Mouse (Mus musculus) hindbrain, embryonic 13.5 days (tissue): ENCODE measurements around the gene Mlf2. TPM values are rescaled to one million over a fixed set of nuclear protein-coding genes. Genes with fewer than 3 reads are reported as not detected.

Experiments
- ATAC-seq: fragments of 200-750 bp; cut with Nextera tagmentation; 2 replicates; pipeline ENCODE4 v1.8.0; 2017; ENCODE audit warnings: moderate TSS enrichment; ENCODE audit not compliant: low FRiP score
- H3K27ac ChIP-seq: fragments of 300-500 bp; sonication (generic); 2 replicates; pipeline ENCODE4 v1.5.1; 2015; ENCODE audit warnings: inconsistent platforms, mild to moderate bottlenecking, moderate library complexity
- H3K27me3 ChIP-seq: fragments of 300-500 bp; sonication (generic); 2 replicates; pipeline ENCODE4 v1.6.1; 2015; ENCODE audit warnings: mild to moderate bottlenecking, inconsistent platforms
- H3K36me3 ChIP-seq: fragments of 300-500 bp; sonication (generic); 2 replicates; pipeline ENCODE4 v1.6.1; 2015; ENCODE audit warnings: mild to moderate bottlenecking, inconsistent platforms
- H3K4me1 ChIP-seq: fragments of 300-500 bp; sonication (generic); replicated peaks from 2 replicates; pipeline ENCODE4 v1.6.1; 2015; ENCODE audit warnings: inconsistent platforms
- H3K4me2 ChIP-seq: fragments of 300-500 bp; sonication (generic); 2 replicates; pipeline ENCODE4 v1.6.1; 2015; ENCODE audit warnings: inconsistent platforms, mild to moderate bottlenecking, moderate library complexity
- H3K4me3 ChIP-seq: fragments of 300-500 bp; sonication (generic); 2 replicates; pipeline ENCODE4 v1.5.1; 2015; ENCODE audit warnings: mild to moderate bottlenecking, inconsistent platforms
- H3K9ac ChIP-seq: fragments of 300-500 bp; sonication (generic); 2 replicates; pipeline ENCODE4 v1.6.1; 2015; ENCODE audit warnings: mild to moderate bottlenecking, inconsistent platforms
- H3K9me3 ChIP-seq: fragments of 300-500 bp; sonication (generic); 2 replicates; pipeline ENCODE4 v1.6.1; 2016; ENCODE audit warnings: inconsistent platforms
- WGBS: fragments of 180-500 bp; shearing (Covaris S2); methylation state at CpG from one replicate; pipeline ENCODE4 v1.1.7; 2015; 5-methylcytosine and 5-hydroxymethylcytosine counted together
- polyA plus RNA-seq: library from polyadenylated mRNA; unstranded; fragments of >200 nt; fragmentation: Nextera tagmentation; extraction: Ambion mirVana; gene quantifications from 2 replicates; pipeline ENCODE4 v1.2.1, GENCODE M21; 2015

Gene Mlf2
- polyA plus RNA-seq, 1 experiment from 2014 or later: 505 TPM

DNA sequence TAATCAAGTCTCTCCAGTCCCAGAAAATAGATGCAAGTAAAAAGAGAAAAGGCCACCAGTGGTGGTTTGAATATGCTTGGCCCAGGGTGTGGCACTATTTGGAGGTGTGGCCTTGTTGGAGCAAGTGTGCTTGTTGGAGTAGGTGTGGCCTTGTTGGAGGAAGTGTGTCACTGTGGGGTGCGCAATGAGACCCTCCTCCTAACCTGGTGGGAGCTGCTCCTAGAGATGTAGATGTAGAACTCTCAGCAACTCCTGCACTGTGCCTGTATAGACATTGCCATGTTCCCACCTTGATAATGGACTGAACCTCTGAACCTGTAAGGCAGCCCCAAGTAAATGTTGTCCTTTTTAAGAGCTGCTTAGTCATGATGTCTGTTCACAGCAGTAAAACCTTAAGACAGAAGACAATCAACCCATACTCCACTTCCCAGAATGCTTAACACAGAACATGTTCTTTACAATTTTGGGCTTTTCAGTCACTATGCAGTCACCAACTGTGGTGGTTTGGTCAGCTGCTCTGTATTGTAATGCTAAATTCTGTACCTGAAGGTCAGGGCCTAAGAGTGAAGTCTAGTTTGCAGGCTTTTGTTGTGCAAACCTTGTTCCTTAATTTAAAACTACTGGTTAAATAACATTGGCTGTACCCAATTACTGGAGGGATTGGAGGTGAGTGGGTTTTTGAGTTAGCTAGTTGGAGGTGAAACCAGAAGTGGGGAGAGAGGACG, 23.0 kb downstream of the Mlf2 start:
- Histone ChIP-seq H3K4me3 (no peak overlapping the region), H3K9me3 (no peaks in the 10 kb centered on the region), H3K36me3 (peaks cover 41% of the 10 kb centered on the region), H3K27me3 (no peaks in the 10 kb centered on the region), H3K4me2 (no peak overlapping the region), H3K27ac (no peak overlapping the region), H3K9ac (no peak overlapping the region), H3K4me1 (no peaks in the 10 kb centered on the region)
- 81% methylated on average over 2 of the region's 2 CpGs for WGBS
- ATAC-seq: no peak

DNA sequence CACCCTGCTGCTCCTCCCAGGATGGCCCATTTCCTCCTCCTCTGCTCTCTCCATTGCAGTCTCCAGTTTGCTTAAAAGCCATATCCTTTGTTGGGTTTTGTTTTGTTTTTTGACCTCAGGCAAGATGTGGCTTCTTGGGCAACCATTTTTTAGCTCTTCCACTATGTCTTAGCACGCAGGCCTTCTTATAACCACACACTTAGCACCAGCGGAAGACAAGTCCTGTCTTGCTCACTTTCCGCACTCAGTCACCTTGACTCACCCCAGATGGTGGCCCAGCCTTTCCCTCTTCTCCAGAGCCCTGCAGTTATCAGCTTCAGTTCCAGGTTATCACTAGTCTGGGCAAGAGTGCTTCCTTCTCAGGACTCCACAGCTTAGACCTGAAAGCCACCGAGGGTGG, 24.0 kb downstream of the Mlf2 start:
- no peak for ATAC-seq
- WGBS: 97% methylated on average over 4 of the region's 4 CpGs
- peaks cover 51% of the 10 kb centered on the region for H3K36me3 ChIP-seq

DNA sequence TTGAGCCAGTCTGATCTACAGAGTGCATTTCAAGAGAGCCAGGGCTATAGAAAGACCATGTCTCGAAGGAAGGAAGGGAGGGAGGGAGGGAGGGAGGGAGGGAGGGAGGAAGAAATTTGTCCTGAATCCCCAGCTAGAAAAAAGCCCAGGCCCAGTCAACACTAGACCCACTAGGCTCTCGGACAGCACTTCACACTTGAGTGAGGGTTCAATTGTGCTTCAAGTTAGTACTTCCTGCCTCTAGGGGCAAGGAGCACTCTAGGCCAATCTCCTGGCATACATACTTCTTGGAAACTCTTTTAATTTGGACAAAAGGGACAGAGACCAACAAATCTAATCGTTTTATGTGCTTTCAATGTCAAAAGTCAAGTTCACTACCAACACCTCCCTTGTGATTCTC, 26.9 kb downstream of the Mlf2 start:
- no peak overlapping the region for H3K27ac ChIP-seq
- WGBS: 87% methylated on average over 3 of the region's 3 CpGs
- peaks cover 76% of the 10 kb centered on the region for H3K36me3 ChIP-seq
- H3K9me3 ChIP-seq: no peaks in the 10 kb centered on the region
- ATAC-seq: no peak
- no peak overlapping the region for H3K4me2 ChIP-seq
- no peak overlapping the region for H3K4me3 ChIP-seq
- H3K27me3 ChIP-seq: no peaks in the 10 kb centered on the region
- no peaks in the 10 kb centered on the region for H3K4me1 ChIP-seq
- H3K9ac ChIP-seq: no peak overlapping the region

More for the DNA sequence above, 24.0 kb downstream of the Mlf2 start:
- no peaks in the 10 kb centered on the region for H3K27me3 ChIP-seq
- H3K4me1 ChIP-seq: no peaks in the 10 kb centered on the region
- no peak overlapping the region for H3K4me3 ChIP-seq
- no peak overlapping the region for H3K27ac ChIP-seq
- no peaks in the 10 kb centered on the region for H3K9me3 ChIP-seq
- no peak overlapping the region for H3K4me2 ChIP-seq
- no peak overlapping the region for H3K9ac ChIP-seq

DNA sequence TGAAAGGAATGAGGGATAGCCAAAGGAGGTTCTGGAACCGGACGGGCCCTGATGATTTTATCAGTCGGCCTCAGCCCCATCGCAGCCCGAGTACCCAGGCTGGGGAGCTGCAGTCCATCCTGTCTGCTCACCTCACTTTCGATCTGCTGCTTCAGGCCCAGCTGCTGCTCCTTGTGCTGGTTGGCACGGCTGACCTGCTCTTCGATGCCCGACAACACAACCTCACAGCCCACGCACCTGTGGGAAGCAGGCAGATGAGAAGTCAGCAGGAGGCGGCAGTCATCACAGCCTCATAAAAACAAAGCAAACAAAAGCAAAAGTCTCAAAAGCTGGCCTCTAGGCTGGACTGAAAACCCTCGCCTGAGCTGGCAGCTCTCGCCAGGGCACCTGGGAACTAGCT, 28.8 kb downstream of the Mlf2 start:
- WGBS: 94% methylated on average over 13 of the region's 13 CpGs
- Histone ChIP-seq H3K4me3 (no peak overlapping the region), H3K36me3 (peaks cover 76% of the 10 kb centered on the region)

GRCm38 (mm10) chr6:124961021-124961420, 29.8 kb downstream of the Mlf2 start:
- Histone ChIP-seq H3K4me3 (no peak overlapping the region), H3K36me3 (peaks cover 65% of the 10 kb centered on the region), H3K27me3 (no peaks in the 10 kb centered on the region), H3K9ac (0 out of 2 replicates have a peak overlapping the region, but pooled peaks have one; percentile 3), H3K9me3 (no peaks in the 10 kb centered on the region), H3K4me2 (no peak overlapping the region), H3K27ac (no peak overlapping the region), H3K4me1 (peaks cover 11% of the 10 kb centered on the region)
- no peak for ATAC-seq
- 95% methylated on average over 12 of the region's 12 CpGs for WGBS

More for the DNA sequence above, 28.8 kb downstream of the Mlf2 start:
- Histone ChIP-seq H3K4me1 (peaks cover 9% of the 10 kb centered on the region), H3K9ac (no peak overlapping the region), H3K27me3 (no peaks in the 10 kb centered on the region), H3K9me3 (no peaks in the 10 kb centered on the region), H3K27ac (no peak overlapping the region), H3K4me2 (no peak overlapping the region)
- no peak for ATAC-seq

DNA sequence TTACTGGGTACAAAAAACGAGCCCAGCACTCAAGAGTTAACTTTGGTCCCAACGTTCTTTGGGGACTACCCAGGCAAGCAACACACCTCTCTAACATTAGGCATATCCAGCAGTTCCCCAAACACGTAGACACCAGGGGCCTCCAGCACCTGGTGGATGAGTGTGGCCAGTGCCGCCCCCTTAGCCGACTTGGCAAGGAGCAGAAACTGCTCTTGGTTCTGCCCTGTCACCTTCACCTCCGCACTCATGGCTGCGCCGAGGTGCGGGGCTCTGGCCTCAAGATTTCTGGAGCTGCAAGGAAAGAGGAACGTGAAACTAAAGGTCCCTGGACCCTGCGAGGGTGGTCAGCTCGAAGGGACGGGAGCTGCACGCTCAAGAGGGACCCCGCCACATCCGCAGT, 33.5 kb downstream of the Mlf2 start:
- Histone ChIP-seq H3K36me3 (peaks cover 36% of the 10 kb centered on the region), H3K9me3 (no peaks in the 10 kb centered on the region), H3K9ac (peak overlapping the region; percentile 90), H3K4me1 (peaks cover 17% of the 10 kb centered on the region), H3K27me3 (no peaks in the 10 kb centered on the region), H3K4me3 (peak overlapping the region; percentile 78), H3K27ac (peak overlapping the region; percentile 92), H3K4me2 (peak overlapping the region; percentile 94)
- 43% methylated on average over 16 of the region's 16 CpGs for WGBS
- ATAC-seq: peak; percentile 53

- peak within 1 kb of the TSS; percentile 90 for H3K9ac ChIP-seq
These were observed 34.0 kb downstream of the Mlf2 start, which contains the start of gene Cops7a for GRCm38 (mm10) chr6:124965088-124965719. Gene Cops7a (minus strand): TSS chr6:124965538.

GRCm38 (mm10) chr6:124965747-124966146, 34.6 kb downstream of the Mlf2 start:
- Histone ChIP-seq H3K4me2 (peak overlapping the region; percentile 94), H3K27me3 (0 out of 2 replicates have a peak, but pooled peaks cover 2% of the 10 kb centered on the region), H3K4me1 (peaks cover 17% of the 10 kb centered on the region), H3K9ac (peak overlapping the region; percentile 90), H3K9me3 (no peaks in the 10 kb centered on the region), H3K4me3 (peak overlapping the region; percentile 78), H3K36me3 (peaks cover 25% of the 10 kb centered on the region), H3K27ac (peak overlapping the region; percentile 92)
- WGBS: 13% methylated on average over 15 of the region's 15 CpGs
- ATAC-seq: peak; percentile 9

More at GRCm38 (mm10) chr6:124965088-124965719, 34.0 kb downstream of the Mlf2 start, which contains the start of gene Cops7a:
- Histone ChIP-seq H3K4me2 (peak within 1 kb of the TSS; percentile 94), H3K9me3 (no peaks in the 10 kb centered on the region), H3K4me1 (peaks cover 17% of the 10 kb centered on the region), H3K27ac (peak within 1 kb of the TSS; percentile 92), H3K36me3 (peaks cover 30% of the 10 kb centered on the region), H3K27me3 (no peaks in the 10 kb centered on the region), H3K4me3 (peak within 1 kb of the TSS; percentile 78)
- under 1% methylated on average over 68 of the region's 68 CpGs for WGBS
- peak; percentile 94 for ATAC-seq

GRCm38 (mm10) chr6:124966466-124967118, 35.4 kb downstream of the Mlf2 start:
- Histone ChIP-seq H3K4me1 (peaks cover 17% of the 10 kb centered on the region), H3K9me3 (no peaks in the 10 kb centered on the region), H3K36me3 (peaks cover 16% of the 10 kb centered on the region), H3K4me2 (peak overlapping the region; percentile 94), H3K9ac (peak overlapping the region; percentile 90; the same call in 1 of the 2 replicates), H3K27me3 (0 out of 2 replicates have a peak, but pooled peaks cover 2% of the 10 kb centered on the region), H3K27ac (no peak overlapping the region), H3K4me3 (peak overlapping the region; percentile 78)
- ATAC-seq: no peak
- WGBS: 98% methylated on average over 7 of the region's 7 CpGs

GRCm38 (mm10) chr6:124967766-124968165, 36.6 kb downstream of the Mlf2 start:
- Histone ChIP-seq H3K9me3 (no peaks in the 10 kb centered on the region), H3K9ac (no peak overlapping the region), H3K27ac (no peak overlapping the region), H3K27me3 (0 out of 2 replicates have a peak, but pooled peaks cover 2% of the 10 kb centered on the region), H3K4me2 (no peak overlapping the region), H3K36me3 (peaks cover 7% of the 10 kb centered on the region), H3K4me1 (peaks cover 17% of the 10 kb centered on the region), H3K4me3 (no peak overlapping the region)
- WGBS: 71% methylated on average over 4 of the region's 4 CpGs
- no peak for ATAC-seq
